Mouse (Mus musculus): ENCODE measurements around the gene Prdm9.

DNA sequence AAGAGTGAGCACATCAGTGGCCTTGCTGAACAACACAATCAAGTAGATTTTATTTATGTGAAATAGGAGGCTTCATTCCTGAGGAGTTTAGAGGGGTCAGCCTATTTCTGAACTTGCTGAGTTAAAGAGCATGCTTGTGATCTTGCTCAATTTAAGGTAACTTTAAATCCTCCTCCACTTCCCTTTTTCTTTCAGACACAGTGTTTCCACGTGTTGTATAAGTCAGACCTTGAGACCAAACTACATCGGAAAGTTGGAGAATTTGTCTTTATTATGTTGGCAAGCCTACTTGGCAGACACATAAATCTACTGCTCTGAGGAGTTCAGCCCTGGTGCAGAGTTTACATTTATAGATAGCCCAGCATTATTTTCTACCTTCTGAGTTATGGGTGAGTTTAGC, 35.3 kb downstream of the Prdm9 start:
- no peak for TF ChIP-seq CTCF (conservative IDR thresholded peaks at IDR 0.05; ENCODE audit: low read length)
- no peak for TF ChIP-seq POU5F1 (IDR thresholded peaks at IDR 0.05; ENCODE audit: borderline replicate concordance, low read length)
- no peak for TF ChIP-seq NANOG (IDR thresholded peaks at IDR 0.05; ENCODE audit: borderline replicate concordance, low read length)
